Mouse (Mus musculus) spleen, postnatal 4 days (tissue): ENCODE measurements at regions not wholly inside any gene's neighbourhood (a gene's known extent, or its start where the extent isn't known, plus 50 kb on each side); places are given as distances from the start of the nearest gene placed in this dataset.

Experiments used
- DNase-seq, 2 experiments: peaks; one replicate each; pipeline ENCODE4 v3.0.0; 2022; ENCODE audit warnings: low spot score in 2 of 2

GRCm38 (mm10) chr15:56139451-56139850 is 1338.0 kb downstream of the Slc22a22 start:
- no peak for DNase-seq

- no peak for DNase-seq
Measured at GRCm38 (mm10) chr15:56136420-56136970, 1340.9 kb downstream of the Slc22a22 start.

GRCm38 (mm10) chr15:56128029-56128428 is 1349.4 kb downstream of the Slc22a22 start:
- DNase-seq: no peak

GRCm38 (mm10) chr15:56119287-56120065 is 1357.9 kb downstream of the Slc22a22 start:
- no peak for DNase-seq

GRCm38 (mm10) chr15:56108313-56108712 is 1369.1 kb downstream of the Slc22a22 start:
- no peak for DNase-seq

GRCm38 (mm10) chr15:56107719-56108118 is 1369.7 kb downstream of the Slc22a22 start:
- DNase-seq: no peak

- no peak for DNase-seq
Measured at GRCm38 (mm10) chr15:56100133-56100735, 1377.2 kb downstream of the Slc22a22 start.

GRCm38 (mm10) chr15:56077838-56078567 is 1399.4 kb downstream of the Slc22a22 start:
- no peak for DNase-seq

- no peak for DNase-seq
Measured at GRCm38 (mm10) chr15:56077081-56077480, 1400.3 kb downstream of the Slc22a22 start.

- no peak for DNase-seq
Measured at GRCm38 (mm10) chr15:56076680-56077079, 1400.7 kb downstream of the Slc22a22 start.

GRCm38 (mm10) chr15:56069511-56069910 is 1407.9 kb downstream of the Slc22a22 start:
- DNase-seq: no peak

- no peak for DNase-seq
Measured at GRCm38 (mm10) chr15:56067214-56067613, 1410.2 kb downstream of the Slc22a22 start.

GRCm38 (mm10) chr15:56066540-56066939 is 1410.9 kb downstream of the Slc22a22 start:
- DNase-seq: no peak

- DNase-seq: no peak
Measured at GRCm38 (mm10) chr15:56065872-56066534, 1411.4 kb downstream of the Slc22a22 start.

GRCm38 (mm10) chr15:56062576-56062975 is 1414.8 kb downstream of the Slc22a22 start:
- DNase-seq: no peak

- DNase-seq: no peak
Measured at GRCm38 (mm10) chr15:56061326-56061725, 1416.1 kb downstream of the Slc22a22 start.

- DNase-seq: no peak
Measured at GRCm38 (mm10) chr15:56050716-56051115, 1426.7 kb downstream of the Slc22a22 start.

GRCm38 (mm10) chr15:56047832-56048231 is 1429.6 kb downstream of the Slc22a22 start:
- no peak for DNase-seq

GRCm38 (mm10) chr15:56046679-56047532 is 1430.5 kb downstream of the Slc22a22 start:
- DNase-seq: peak; percentile 32 to 71

- no peak for DNase-seq
Measured at GRCm38 (mm10) chr15:56045510-56046245, 1431.7 kb downstream of the Slc22a22 start.
